Mouse (Mus musculus): ENCODE measurements at regions not wholly inside any gene's neighbourhood (a gene's known extent, or its start where the extent isn't known, plus 50 kb on each side); places are given as distances from the start of the nearest gene placed in this dataset.

- TF ChIP-seq CTCF (conservative IDR thresholded peaks at IDR 0.05; ENCODE audit: insufficient read depth, insufficient read length, low read depth, low read length) (no peak), POLR2A (IDR thresholded peaks at IDR 0.05; ENCODE audit: low read depth, low read length) (no peak)
Measured at GRCm38 (mm10) chr3:33217360-33218034, 74.5 kb upstream of the Pex5l start.

All from kidney, adult 2 months (tissue).